Mouse (Mus musculus) right cerebral cortex, postnatal 36 days (tissue): Measurements from ENCODE around the gene Erich2.

ENCODE experiments used
- DNase-seq, 2 experiments: peaks; one replicate each; pipeline ENCODE4 v3.0.0; 2022; ENCODE audit warnings: low spot score in 2 of 2, mixed read lengths in 1 of 2

The Erich2 gene

DNA sequence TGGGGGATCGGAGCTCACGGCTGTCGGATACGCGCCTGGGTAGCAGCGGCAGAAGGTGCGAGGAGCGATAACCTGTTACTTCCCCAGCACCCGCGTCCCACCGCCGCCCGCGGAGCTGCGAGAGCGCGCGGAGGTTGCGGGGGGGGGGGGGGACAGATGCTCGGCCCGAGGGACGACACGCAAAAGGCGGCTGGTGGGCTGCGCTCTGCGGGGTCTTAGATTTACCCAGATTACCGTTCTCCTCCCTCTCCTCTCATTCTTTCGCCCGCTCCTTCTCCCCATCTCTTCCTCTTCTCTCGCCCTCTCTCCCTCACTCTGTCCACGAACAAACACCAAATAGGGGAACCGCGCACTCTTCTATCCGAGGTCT, 54.0 kb downstream of the Erich2 start:
- DNase-seq = no peak

GRCm38 (mm10) chr2:70562981-70563671, 54.5 kb downstream of the Erich2 start:
- DNase-seq = no peak

- DNase-seq = no peak
These were observed 55.4 kb downstream of the Erich2 start for GRCm38 (mm10) chr2:70563721-70564645.

GRCm38 (mm10) chr2:70564646-70565315, 56.2 kb downstream of the Erich2 start:
- DNase-seq = no peak

- no peak for DNase-seq
These were observed 57.3 kb downstream of the Erich2 start for GRCm38 (mm10) chr2:70565651-70566602.

- DNase-seq = no peak
These were observed 58.0 kb downstream of the Erich2 start for GRCm38 (mm10) chr2:70566603-70566981.

DNA sequence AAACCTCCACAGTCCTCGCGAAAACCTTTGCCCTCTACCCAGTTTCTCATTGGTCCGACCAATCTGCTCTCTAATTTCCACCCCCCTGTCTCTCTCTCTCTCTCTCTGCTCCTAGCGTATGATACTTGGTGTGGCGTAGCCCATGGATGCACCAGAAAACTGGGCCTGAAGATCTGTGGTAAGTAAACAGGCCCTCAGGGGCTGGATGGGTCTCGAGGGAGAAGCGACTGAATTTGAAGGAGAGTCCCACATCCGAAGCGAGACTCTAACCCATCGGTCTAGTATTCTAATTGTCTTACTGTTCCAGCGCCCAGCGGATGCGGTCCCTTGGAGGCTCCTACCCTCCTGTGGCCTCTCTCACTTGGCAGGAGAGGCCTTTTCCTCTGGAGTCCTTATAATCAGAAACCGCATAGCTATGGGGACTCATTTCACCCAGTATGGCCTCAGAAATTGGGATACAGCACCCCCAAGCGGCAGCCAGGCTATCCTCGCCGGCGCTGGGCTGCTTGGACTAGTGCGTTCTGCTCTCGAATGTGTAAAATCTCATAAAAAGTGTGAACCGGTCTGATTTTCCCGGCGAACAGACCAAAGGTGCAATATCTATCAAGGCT, 58.6 kb downstream of the Erich2 start:
- no peak for DNase-seq

DNA sequence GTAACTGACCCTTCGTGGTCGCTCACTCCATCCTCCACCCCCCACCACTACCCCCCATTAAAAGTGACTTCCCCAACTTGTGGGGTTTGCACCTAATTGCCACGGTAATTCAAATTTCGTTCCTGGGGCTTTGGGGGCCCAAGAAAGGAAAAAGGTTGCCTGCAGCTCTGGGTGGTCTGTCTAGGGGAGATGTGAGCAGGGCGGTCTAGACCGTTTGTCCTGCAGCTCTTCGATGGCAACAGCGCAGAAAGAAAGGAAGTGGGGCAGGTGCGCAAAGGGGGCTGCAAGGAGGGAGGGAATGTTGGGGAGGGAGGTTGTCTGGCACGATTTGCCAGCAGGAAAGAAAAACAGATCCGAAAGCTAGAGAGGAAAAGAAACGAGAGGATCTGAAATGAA, 59.1 kb downstream of the Erich2 start:
- DNase-seq = no peak

DNA sequence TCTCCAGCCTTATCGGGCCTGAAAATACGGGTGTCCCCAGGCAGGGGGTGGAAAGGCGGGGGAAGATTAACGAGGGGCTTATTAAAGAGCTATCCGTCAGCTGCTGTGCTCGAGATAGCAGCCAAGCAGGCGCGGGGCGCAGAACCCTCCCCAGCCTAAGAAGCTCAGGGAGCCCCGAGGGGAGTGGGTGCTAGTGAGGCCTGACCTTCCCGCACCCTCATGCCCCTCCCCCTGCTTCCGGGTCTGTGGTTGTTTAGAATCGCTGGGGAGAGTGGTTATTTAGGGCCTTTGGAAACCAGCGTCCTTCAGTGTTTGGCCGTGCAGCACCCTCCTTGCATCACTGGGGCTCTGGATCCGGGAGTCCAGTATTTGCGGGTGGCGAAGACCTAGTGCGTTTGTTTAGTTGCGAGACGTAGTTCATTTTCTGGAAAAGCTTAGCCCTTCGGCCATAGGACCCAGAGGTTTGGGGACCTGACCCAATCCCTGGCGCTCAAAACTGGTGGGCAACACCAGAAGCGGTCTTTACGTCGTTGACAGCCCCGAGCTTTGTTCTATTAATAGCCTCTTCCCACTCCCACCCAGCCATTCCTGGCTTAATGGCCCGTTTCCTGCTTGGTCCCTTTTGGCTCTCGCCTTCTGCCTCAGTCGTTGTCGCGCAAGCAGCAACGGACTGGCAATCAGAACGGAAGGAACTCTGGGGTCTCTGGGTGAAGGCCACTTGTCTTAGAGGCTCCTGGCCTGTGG, 59.8 kb downstream of the Erich2 start:
- DNase-seq = no peak

GRCm38 (mm10) chr2:70571698-70572097, 63.1 kb downstream of the Erich2 start:
- no peak for DNase-seq

GRCm38 (mm10) chr2:70572251-70572650, 63.6 kb downstream of the Erich2 start:
- no peak for DNase-seq

DNA sequence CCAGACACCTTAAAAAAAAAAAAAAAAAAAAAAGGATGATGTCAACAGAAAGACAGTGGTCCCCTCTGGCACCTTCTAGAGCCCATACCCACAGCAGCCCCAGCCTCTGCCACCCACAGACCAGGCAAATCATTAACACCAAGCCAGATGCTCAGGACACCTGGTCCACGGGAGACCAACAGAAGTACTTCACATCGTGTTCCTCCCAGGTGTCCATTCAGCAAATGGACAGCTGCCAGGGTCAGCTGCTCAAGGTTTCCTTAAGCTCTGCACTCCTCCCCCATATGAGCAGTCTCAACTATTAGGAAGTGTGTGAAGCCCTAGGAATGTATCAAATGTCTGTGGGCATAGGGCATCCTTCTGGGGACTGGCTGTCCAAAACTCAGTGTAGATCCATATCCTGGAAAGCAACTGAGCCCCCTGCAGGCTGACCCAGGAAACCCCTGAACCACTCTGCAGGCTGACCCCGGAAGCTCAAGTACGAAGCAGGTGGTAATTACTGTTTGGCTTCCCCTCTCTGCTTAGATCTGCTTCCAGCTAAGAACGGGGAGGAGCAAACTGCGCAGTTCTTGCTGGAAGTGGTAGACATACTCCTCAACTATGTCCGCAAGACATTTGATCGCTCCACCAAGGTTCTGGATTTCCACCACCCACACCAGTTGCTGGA, 65.1 kb downstream of the Erich2 start:
- DNase-seq = no peak

- DNase-seq = no peak
These were observed 79.6 kb downstream of the Erich2 start for GRCm38 (mm10) chr2:70588200-70588599.
